Mouse (Mus musculus) left cerebral cortex, adult 2 months (tissue): ENCODE results near the gene Fadd. TPM values are rescaled to one million over a fixed set of nuclear protein-coding genes. Genes with fewer than 3 reads are reported as not detected.
A peak's percentile ranks its signal among the peaks of the same experiment; 100 is the strongest.

ENCODE experiments used
- DNase-seq, 2 experiments: peaks; one replicate each; pipeline ENCODE4 v3.0.0; 2021 to 2022; ENCODE audit warnings: low spot score in 2 of 2, mixed read lengths in 1 of 2; ENCODE audit errors: extremely low spot score in 1 of 2
- H3K27ac ChIP-seq: fragments of 200-600 bp; 2 replicates; pipeline ENCODE4 v1.8.1; 2022
- H3K4me3 ChIP-seq: fragments of 200-600 bp; 2 replicates; pipeline ENCODE4 v1.8.1; 2022
- CTCF ChIP-seq: fragments of 200-600 bp; IDR thresholded peaks from 2 replicates; pipeline ENCODE4 v1.8.1; 2022; ENCODE audit warnings: antibody characterized with exemption, mild to moderate bottlenecking, moderate library complexity
- intact Hi-C: fragments of 180-260 bp; cut with DNase I; formaldehyde crosslinking; loops from one replicate; pipeline ENCODE4 v1.15.1; 2025
- total RNA-seq, 2 experiments: library from RNA; stranded (reverse); gene quantifications; 2 replicates each; pipeline ENCODE4 v1.2.3; 2021

Fadd gene
- total RNA-seq, 2 experiments from 2014 or later: 2.1 to 2.3 TPM

DNA sequence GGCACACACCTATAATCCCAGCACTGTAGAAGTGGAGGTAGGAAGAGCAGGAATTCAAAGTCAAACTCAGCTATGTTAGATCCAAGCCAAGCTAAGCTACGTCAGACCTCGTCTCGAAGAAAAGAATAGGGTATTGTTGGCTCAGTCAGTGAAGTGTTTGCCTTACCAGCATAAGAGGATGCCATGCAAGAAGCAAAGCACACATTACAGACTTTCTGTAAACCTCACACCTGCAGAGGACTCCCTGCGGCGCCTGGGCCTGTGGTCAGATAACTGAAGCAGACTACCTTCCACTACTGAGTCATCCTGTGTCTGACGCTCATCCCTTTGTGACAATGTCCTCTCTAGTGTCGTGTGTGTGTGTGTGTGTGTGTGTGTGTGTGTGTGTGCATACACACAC lies 27.3 kb upstream of the Fadd start:
- intact Hi-C loops: no loop called here

DNA sequence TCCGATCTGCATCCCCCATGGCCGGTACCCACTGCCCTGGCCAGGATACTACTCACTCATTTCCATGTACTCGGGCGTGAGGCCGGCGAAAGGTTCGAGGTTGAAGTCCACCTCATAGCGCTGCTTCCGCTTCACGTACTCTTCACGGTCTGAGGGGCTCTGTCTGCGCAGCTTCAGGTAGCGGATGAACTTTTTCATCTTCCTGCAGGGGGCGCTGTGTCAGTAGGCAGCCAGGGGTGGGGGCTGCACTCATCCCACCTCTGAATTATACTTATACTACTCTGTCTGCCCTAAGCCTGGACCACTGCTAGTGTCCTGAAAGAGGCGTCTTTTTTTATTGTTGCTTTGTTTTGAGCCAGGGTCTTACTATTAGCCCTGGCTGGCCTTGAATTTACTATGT lies 25.6 kb upstream of the Fadd start:
- intact Hi-C loops: no loop called here
- peak; percentile 18 for TF ChIP-seq CTCF

More for the DNA sequence above, 27.3 kb upstream of the Fadd start:
- DNase-seq: no peak
- Histone ChIP-seq H3K27ac (no peak overlapping the region), H3K4me3 (no peak overlapping the region)
- no peak for TF ChIP-seq CTCF

DNA sequence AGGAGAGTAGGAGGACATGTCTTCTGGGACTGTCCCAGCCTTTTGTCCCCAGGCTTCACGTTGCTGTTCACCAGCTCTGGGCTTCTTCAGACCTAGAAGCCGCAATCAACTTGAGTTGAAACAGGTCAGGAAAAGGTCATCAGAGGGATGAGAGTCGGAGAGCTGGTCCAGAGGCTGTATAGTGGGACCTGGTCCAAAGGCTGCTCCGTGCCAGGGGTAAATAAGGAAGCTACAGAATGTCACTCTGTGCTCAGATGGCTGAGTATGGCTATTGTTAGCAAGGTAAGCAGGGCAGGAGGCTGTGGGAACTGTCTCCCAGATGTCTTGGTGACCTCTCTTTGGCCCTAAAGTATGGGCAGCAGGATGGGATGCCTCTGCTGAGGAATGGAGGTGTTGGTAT lies 22.5 kb upstream of the Fadd start:
- intact Hi-C loops: no loop called here
- Histone ChIP-seq H3K27ac (no peak overlapping the region), H3K4me3 (no peak overlapping the region)
- DNase-seq: no peak
- TF ChIP-seq CTCF: no peak

More for the DNA sequence above, 25.6 kb upstream of the Fadd start:
- DNase-seq: no peak
- Histone ChIP-seq H3K27ac (no peak overlapping the region), H3K4me3 (no peak overlapping the region)

GRCm38 (mm10) chr7:144604291-144604690 lies 22.0 kb upstream of the Fadd start:
- intact Hi-C loops: no loop called here
- no peak overlapping the region for H3K4me3 ChIP-seq
- TF ChIP-seq CTCF: no peak
- no peak for DNase-seq
- H3K27ac ChIP-seq: no peak overlapping the region

- Histone ChIP-seq H3K4me3 (no peak overlapping the region), H3K27ac (no peak overlapping the region)
- no peak for DNase-seq
- intact Hi-C loops: no loop called here
- no peak for TF ChIP-seq CTCF
Measured at GRCm38 (mm10) chr7:144600333-144600900, 18.2 kb upstream of the Fadd start.

GRCm38 (mm10) chr7:144589508-144589907 lies 7.2 kb upstream of the Fadd start:
- Histone ChIP-seq H3K27ac (no peak overlapping the region), H3K4me3 (no peak overlapping the region)
- TF ChIP-seq CTCF: peak; percentile 38
- DNase-seq: no peak
- intact Hi-C loops: no loop called here

DNA sequence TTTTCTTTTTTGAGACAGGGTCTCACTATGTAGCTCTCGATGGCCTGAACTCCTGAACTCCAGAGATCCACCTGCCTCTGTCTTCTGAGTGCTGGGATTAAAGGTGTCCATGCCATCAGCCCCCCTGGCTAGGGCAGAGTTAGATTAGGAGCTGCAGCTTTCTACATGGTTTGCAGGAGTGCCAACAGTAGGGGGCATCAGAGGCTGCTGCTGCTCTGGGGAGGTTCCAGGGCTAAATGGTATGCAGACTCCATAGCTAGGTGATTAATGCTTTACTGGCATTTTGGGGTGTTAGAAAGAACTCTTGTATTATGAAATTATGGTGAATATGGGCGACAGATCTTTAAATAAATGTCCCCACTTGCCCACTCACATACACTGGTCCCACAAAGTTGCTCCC lies 5.0 kb upstream of the Fadd start:
- H3K4me3 ChIP-seq: no peak overlapping the region
- TF ChIP-seq CTCF: peak; percentile 80
- peak; percentile 55 to 70 for DNase-seq
- intact Hi-C loops: loop anchor here (1.0 to 2.0 kb wide), 2 partner anchors 189 to 310 kb away; partner anchors contain the start of gene Fgf15
- no peak overlapping the region for H3K27ac ChIP-seq

DNA sequence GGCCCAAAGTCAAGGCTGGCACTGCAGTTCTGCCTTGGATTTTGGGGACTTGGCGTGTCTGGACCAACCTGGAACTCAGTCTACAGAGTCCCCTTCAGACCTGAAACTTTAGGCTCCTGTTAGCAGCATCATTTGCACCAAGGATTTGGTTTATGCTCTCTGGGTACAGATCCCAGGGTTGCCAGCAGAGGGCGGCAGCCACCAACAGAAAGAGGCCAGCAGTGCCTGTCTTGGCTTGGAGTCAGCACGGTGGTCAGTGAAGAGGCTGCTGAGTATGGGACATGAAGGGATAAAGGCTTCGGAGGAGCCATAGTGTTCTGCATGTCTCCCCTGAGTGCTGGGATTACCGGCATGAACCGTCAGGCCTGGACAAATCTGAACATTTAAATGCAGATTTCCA lies 3.4 kb upstream of the Fadd start:
- intact Hi-C loops: loop anchor here (2.0 kb wide), 1 partner anchor 311 kb away; the partner anchor contains the start of gene Fgf15
- TF ChIP-seq CTCF: peak; percentile 90
- H3K27ac ChIP-seq: no peak overlapping the region
- peak; percentile 53 to 71 for DNase-seq
- H3K4me3 ChIP-seq: no peak overlapping the region

DNA sequence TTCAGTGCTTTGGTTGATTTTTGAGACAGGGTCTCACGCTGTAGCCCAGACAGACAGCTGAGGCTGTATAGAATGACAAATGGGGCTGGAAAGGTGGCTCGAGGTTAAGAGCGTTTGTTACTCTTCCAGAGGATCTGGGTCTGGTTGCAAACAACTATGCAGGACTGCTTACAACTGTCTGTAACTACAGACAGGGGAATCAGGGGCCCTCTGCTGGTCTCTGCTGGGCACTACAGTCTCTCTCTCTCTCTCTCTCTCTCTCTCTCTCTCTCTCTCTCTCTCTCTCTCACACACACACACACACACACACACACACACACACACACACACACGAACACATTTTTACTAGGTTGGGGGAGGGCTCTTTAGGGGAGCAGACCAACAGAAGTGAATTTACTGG lies 1.4 kb upstream of the Fadd start:
- peak; percentile 54 for TF ChIP-seq CTCF
- Histone ChIP-seq H3K4me3 (no peak overlapping the region), H3K27ac (no peak overlapping the region)
- DNase-seq: peak in 1 of 2 experiments; percentile 36
- intact Hi-C loops: loop anchor here (2.0 to 5.0 kb wide), 2 partner anchors 31 to 506 kb away; partner anchors contain the start of gene Ppfia1

GRCm38 (mm10) chr7:144581559-144582283 lies 542 bp downstream of the Fadd start:
- Histone ChIP-seq H3K27ac (peak overlapping the region; percentile 75), H3K4me3 (peak overlapping the region; percentile 60)
- intact Hi-C loops: loop anchor here (2.0 to 5.0 kb wide), 2 partner anchors 29 to 504 kb away; partner anchors contain the start of gene Ppfia1
- TF ChIP-seq CTCF: peak; percentile 55
- DNase-seq: peak; percentile 42 to 55

GRCm38 (mm10) chr7:144577876-144578275 lies 4.4 kb downstream of the Fadd start:
- Histone ChIP-seq H3K27ac (0 out of 2 replicates have a peak overlapping the region, but pooled peaks have one; percentile 18), H3K4me3 (no peak overlapping the region)
- peak in 1 of 2 experiments; percentile 29 for DNase-seq
- intact Hi-C loops: no loop called here
- no peak for TF ChIP-seq CTCF

DNA sequence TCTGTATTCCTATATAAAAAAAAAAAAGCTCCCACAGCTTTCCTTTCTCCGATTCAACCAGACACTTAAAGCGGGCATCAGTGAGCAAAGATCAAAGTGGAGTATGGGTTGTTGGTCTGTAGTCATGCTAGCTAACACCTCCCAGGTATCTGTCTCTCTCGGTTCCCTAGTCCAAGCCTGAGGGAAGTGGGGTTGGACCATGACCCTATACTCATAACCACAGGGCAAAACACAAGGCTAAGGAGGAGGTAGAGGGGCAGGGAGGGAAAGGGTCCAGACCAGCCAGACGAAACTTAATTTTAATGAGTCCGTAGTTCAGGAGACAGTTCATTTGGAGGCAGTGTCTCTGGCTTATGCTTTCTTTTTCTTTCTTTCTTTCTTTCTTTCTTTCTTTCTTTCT lies 10.0 kb downstream of the Fadd start:
- no peak for TF ChIP-seq CTCF
- H3K4me3 ChIP-seq: no peak overlapping the region
- no peak for DNase-seq
- intact Hi-C loops: no loop called here
- no peak overlapping the region for H3K27ac ChIP-seq

- TF ChIP-seq CTCF: no peak
- DNase-seq: no peak
Measured at GRCm38 (mm10) chr7:144571598-144571997, 10.7 kb downstream of the Fadd start.

More at GRCm38 (mm10) chr7:144571598-144571997, 10.7 kb downstream of the Fadd start:
- intact Hi-C loops: no loop called here
- Histone ChIP-seq H3K27ac (no peak overlapping the region), H3K4me3 (no peak overlapping the region)
